Mouse (Mus musculus) CH12.LX (cell line): ENCODE results near the gene Cysrt1. TPM values are rescaled to one million over a fixed set of nuclear protein-coding genes. Genes with fewer than 3 reads are reported as not detected.
A peak's percentile ranks its signal among the peaks of the same experiment; 100 is the strongest.

Experiments
- DNase-seq: peaks from one replicate; pipeline ENCODE4 v3.0.0-alpha.2; 2013; ENCODE audit errors: extremely low read depth
- H3K27ac ChIP-seq: 2 replicates; pipeline ENCODE4 v1.5.1; 2012; ENCODE audit warnings: low read depth, mild to moderate bottlenecking, control low read depth, moderate library complexity; ENCODE audit not compliant: insufficient read depth
- H3K27me3 ChIP-seq: replicated peaks from 2 replicates; pipeline ENCODE3; 2012; ENCODE audit warnings: inconsistent platforms
- H3K36me3 ChIP-seq, 2 experiments: replicated peaks in 1 of 2; 2 replicates each; pipeline versions ENCODE3 to v1.6.1; 2012; ENCODE audit warnings: inconsistent platforms in 1 of 2, low read length in 1 of 2, mild to moderate bottlenecking in 1 of 2, mixed read lengths in 1 of 2, moderate library complexity in 1 of 2; ENCODE audit not compliant: control insufficient read depth in 1 of 2, insufficient read depth in 1 of 2
- H3K4me1 ChIP-seq, 2 experiments: 2 replicates each; pipeline ENCODE4 v1.6.1; 2012; ENCODE audit warnings: inconsistent platforms in 1 of 2, moderate library complexity in 1 of 2; ENCODE audit not compliant: insufficient read depth in 2 of 2, control insufficient read depth in 1 of 2
- H3K4me2 ChIP-seq: 2 replicates; pipeline ENCODE4 v1.6.1; 2012; ENCODE audit warnings: low read depth, mild to moderate bottlenecking, control low read depth; ENCODE audit not compliant: poor library complexity, insufficient read depth, severe bottlenecking
- H3K4me3 ChIP-seq, 3 experiments: fragments of 150-350 bp in 1 of 3; sonication (generic) in 1 of 3; replicated peaks in 1 of 3; 2 replicates each; pipeline versions ENCODE3 to v1.5.1; 2011 to 2012; ENCODE audit warnings: low read depth in 2 of 3, low read length in 2 of 3, mild to moderate bottlenecking in 2 of 3, moderate library complexity in 2 of 3, control low read depth in 1 of 3, improper control_type of control experiment in 1 of 3, inconsistent platforms in 1 of 3, mixed read lengths in 1 of 3; ENCODE audit not compliant: poor library complexity in 1 of 3
- H3K79me2 ChIP-seq: replicated peaks from 2 replicates; pipeline ENCODE4 v1.6.1; 2012; ENCODE audit warnings: mild to moderate bottlenecking, moderate library complexity; ENCODE audit not compliant: control insufficient read depth, poor library complexity, insufficient read depth, severe bottlenecking; ENCODE audit errors: extremely low read depth
- H3K9ac ChIP-seq: 2 replicates; pipeline ENCODE4 v1.6.1; 2012; ENCODE audit warnings: low read depth, mild to moderate bottlenecking, control low read depth, moderate library complexity; ENCODE audit not compliant: insufficient read depth
- H3K9me3 ChIP-seq: replicated peaks from 2 replicates; pipeline ENCODE3; 2012; ENCODE audit warnings: low read length, inconsistent platforms, mixed read lengths
- CHD2 ChIP-seq: IDR thresholded peaks from 2 replicates; pipeline ENCODE4 v1.6.1; 2011; ENCODE audit warnings: low read length, improper control_type of control experiment
- EP300 ChIP-seq: IDR thresholded peaks from 2 replicates; pipeline ENCODE4 v1.6.1; 2011; ENCODE audit warnings: low read length, improper control_type of control experiment
- GABPA ChIP-seq: IDR thresholded peaks from 2 replicates; pipeline ENCODE4 v1.6.1; 2012; ENCODE audit warnings: low read depth, low read length, improper control_type of control experiment, inconsistent platforms; ENCODE audit not compliant: insufficient replicate concordance
- HCFC1 ChIP-seq: IDR thresholded peaks from 2 replicates; pipeline ENCODE4 v1.6.1; 2012; ENCODE audit warnings: low read depth, mild to moderate bottlenecking, inconsistent platforms, low read length, improper control_type of control experiment
- IRF4 ChIP-seq: IDR thresholded peaks from 2 replicates; pipeline ENCODE4 v1.6.1; 2014; ENCODE audit warnings: low read depth, mild to moderate bottlenecking, inconsistent platforms, low read length, improper control_type of control experiment
- JUN ChIP-seq: IDR thresholded peaks from 2 replicates; pipeline ENCODE4 v1.6.1; 2011; ENCODE audit warnings: low read depth, mild to moderate bottlenecking, low read length, improper control_type of control experiment, moderate library complexity; ENCODE audit not compliant: insufficient read depth
- JUND ChIP-seq: conservative IDR thresholded peaks from 2 replicates; pipeline ENCODE4 v1.6.1; 2011; ENCODE audit warnings: low read depth, low read length, improper control_type of control experiment
- KAT2A ChIP-seq: IDR thresholded peaks from 2 replicates; pipeline ENCODE4 v1.6.1; 2012; ENCODE audit warnings: low read length, improper control_type of control experiment, inconsistent platforms; ENCODE audit not compliant: insufficient replicate concordance
- MAFK ChIP-seq: IDR thresholded peaks from 2 replicates; pipeline ENCODE4 v1.6.1; 2011; ENCODE audit warnings: low read length, improper control_type of control experiment; ENCODE audit not compliant: insufficient replicate concordance
- MXI1 ChIP-seq: IDR thresholded peaks from 2 replicates; pipeline ENCODE4 v1.6.1; 2011; ENCODE audit warnings: mild to moderate bottlenecking, low read depth, low read length, improper control_type of control experiment
- NELFE ChIP-seq: IDR thresholded peaks from 2 replicates; pipeline ENCODE4 v1.6.1; 2011; ENCODE audit warnings: low read depth, low read length, improper control_type of control experiment
- NRF1 ChIP-seq: IDR thresholded peaks from 2 replicates; pipeline ENCODE4 v1.6.1; 2014; ENCODE audit warnings: low read depth, mild to moderate bottlenecking, inconsistent platforms, low read length, improper control_type of control experiment, moderate library complexity
- PAX5 ChIP-seq: IDR thresholded peaks from 2 replicates; pipeline ENCODE4 v1.6.1; 2012; ENCODE audit warnings: low read length, inconsistent platforms, mixed read lengths
- POLR2A ChIP-seq: IDR thresholded peaks from 2 replicates; pipeline ENCODE4 v1.6.1; 2011; ENCODE audit warnings: low read depth, mild to moderate bottlenecking, improper control_type of control experiment, low read length
- RAD21 ChIP-seq: IDR thresholded peaks from 2 replicates; pipeline ENCODE4 v1.6.1; 2011; ENCODE audit warnings: low read depth, mild to moderate bottlenecking, low read length, improper control_type of control experiment, moderate library complexity
- RCOR1 ChIP-seq: conservative IDR thresholded peaks from 2 replicates; pipeline ENCODE4 v1.6.1; 2012; ENCODE audit warnings: low read depth, mild to moderate bottlenecking, inconsistent platforms, low read length, improper control_type of control experiment
- SIN3A ChIP-seq: IDR thresholded peaks from 2 replicates; pipeline ENCODE4 v1.6.1; 2012; ENCODE audit warnings: low read length, improper control_type of control experiment, inconsistent platforms
- TCF12 ChIP-seq: IDR thresholded peaks from 2 replicates; pipeline ENCODE4 v1.6.1; 2014; ENCODE audit warnings: low read depth, mild to moderate bottlenecking, inconsistent platforms, low read length, improper control_type of control experiment
- USF1 ChIP-seq: IDR thresholded peaks from 2 replicates; pipeline ENCODE4 v1.6.1; 2014; ENCODE audit warnings: low read depth, mild to moderate bottlenecking, inconsistent platforms, low read length, improper control_type of control experiment
- USF2 ChIP-seq: conservative IDR thresholded peaks from 2 replicates; pipeline ENCODE4 v1.6.1; 2011; ENCODE audit warnings: low read depth, low read length, improper control_type of control experiment
- ZKSCAN1 ChIP-seq: IDR thresholded peaks from 2 replicates; pipeline ENCODE4 v1.6.1; 2012; ENCODE audit warnings: low read depth, inconsistent platforms, low read length, improper control_type of control experiment, borderline replicate concordance
- ZMIZ1 ChIP-seq: IDR thresholded peaks from 2 replicates; pipeline ENCODE4 v1.6.1; 2012; ENCODE audit warnings: low read depth, mild to moderate bottlenecking, inconsistent platforms, low read length, improper control_type of control experiment
- dilution Hi-C: fragments of 300-500 bp; cut with MboI; formaldehyde crosslinking; loops from 2 replicates; pipeline ENCODE4 v1.14.3; 2020; ENCODE audit warnings: low sequenced_read_pairs; ENCODE audit not compliant: extremely low pct_unique_long_range_greater_than_20kb, extremely low pct_ligation_motif_present
- in situ Hi-C: fragments of 300-500 bp; cut with MboI; formaldehyde crosslinking; loops from 3 replicates; pipeline ENCODE4 v1.14.3; 2019; ENCODE audit warnings: low sequenced_read_pairs, low pct_ligation_motif_present, low pct_unique_long_range_greater_than_20kb, mixed read lengths
- polyA plus RNA-seq: library from polyadenylated mRNA; unstranded; fragments of >175 nt; gene quantifications from 2 replicates; pipeline ENCODE4 v1.2.1, GENCODE M21; 2012; ENCODE audit warnings: low read depth; ENCODE audit not compliant: insufficient read length
- total RNA-seq, 2 experiments: library from RNA; depleted of rRNA; stranded (reverse); fragments of 300-350 nt in 1 of 2; fragments of >200 nt in 1 of 2; gene quantifications; 2 replicates each; pipeline ENCODE4 v1.2.3; 2012 to 2014

The Cysrt1 gene
- total and polyA plus RNA-seq, 3 experiments, result not detected

GRCm38 (mm10) chr2:25229582-25229981, 12.7 kb downstream of the Cysrt1 start:
- Histone ChIP-seq H3K9ac (no peak overlapping the region), H3K4me2 (no peak overlapping the region), H3K36me3 (no peaks in the 10 kb centered on the region), H3K79me2 (no peaks in the 10 kb centered on the region), H3K4me1 (peaks cover 4 to 27% of the 10 kb centered on the region in 2 experiments; a peak in 3 of 4 replicates), H3K27me3 (peaks cover 55% of the 10 kb centered on the region), H3K27ac (no peak overlapping the region), H3K4me3 (no peak overlapping the region), H3K9me3 (no peaks in the 10 kb centered on the region)
- no peak for TF ChIP-seq JUND
- TF ChIP-seq CHD2, result no peak
- TF ChIP-seq ZKSCAN1, result no peak
- dilution Hi-C loops (no loop called here), in situ Hi-C loops (no loop called here)
- DNase-seq, result no peak

- dilution Hi-C loops, result no loop called here
- TF ChIP-seq KAT2A (no peak), HCFC1 (no peak), POLR2A (no peak), PAX5 (no peak), USF1 (no peak), EP300 (no peak), NRF1 (no peak), JUN (no peak), TCF12 (no peak), USF2 (no peak), MAFK (no peak), RAD21 (no peak), ZMIZ1 (no peak), RCOR1 (no peak), NELFE (no peak), MXI1 (no peak), GABPA (no peak), SIN3A (no peak), IRF4 (no peak)
- H3K4me3 ChIP-seq, result no peak overlapping the region
- H3K27me3 ChIP-seq, result peaks cover 50% of the 10 kb centered on the region
- H3K9me3 ChIP-seq, result no peaks in the 10 kb centered on the region
- H3K4me1 ChIP-seq, result peaks cover 4 to 27% of the 10 kb centered on the region in 2 experiments; a peak in 3 of 4 replicates
- H3K27ac ChIP-seq, result no peak overlapping the region
- H3K4me2 ChIP-seq, result peak overlapping the region; percentile 17
- no peaks in the 10 kb centered on the region for H3K36me3 ChIP-seq
- H3K79me2 ChIP-seq, result no peaks in the 10 kb centered on the region; the same call in 1 of the 2 replicates
- in situ Hi-C loops, result no loop called here
- no peak for DNase-seq
- H3K9ac ChIP-seq, result no peak overlapping the region
Observed at GRCm38 (mm10) chr2:25228995-25229530, 13.2 kb downstream of the Cysrt1 start.
